Mouse (Mus musculus) liver, adult 2 months (tissue): ENCODE measurements around the gene Fam20b. TPM values are rescaled to one million over a fixed set of nuclear protein-coding genes. Genes with fewer than 3 reads are reported as not detected.

Source experiments
- DNase-seq: peaks from one replicate; pipeline ENCODE4 v3.0.0-alpha.2; 2011; ENCODE audit warnings: low read depth, low spot score; ENCODE audit errors: extremely low read depth
- H3K27ac ChIP-seq: fragments of 200-500 bp; replicated peaks from 2 replicates; pipeline ENCODE4 v1.5.1; 2012; ENCODE audit warnings: low read depth, mild to moderate bottlenecking, control low read depth, inconsistent platforms, low read length; ENCODE audit not compliant: insufficient read depth
- H3K27me3 ChIP-seq: fragments of 200-500 bp; 2 replicates; pipeline ENCODE4 v1.6.1; 2012; ENCODE audit warnings: mild to moderate bottlenecking, moderate library complexity, low read length, inconsistent platforms; ENCODE audit not compliant: control insufficient read depth, insufficient read depth
- H3K36me3 ChIP-seq: fragments of 200-500 bp; 2 replicates; pipeline ENCODE4 v1.6.1; 2012; ENCODE audit warnings: low read length, inconsistent platforms; ENCODE audit not compliant: control insufficient read depth, insufficient read depth
- H3K4me1 ChIP-seq: fragments of 200-500 bp; 2 replicates; pipeline ENCODE4 v1.6.1; 2011; ENCODE audit warnings: low read length; ENCODE audit not compliant: control insufficient read depth, insufficient read depth
- H3K4me3 ChIP-seq: fragments of 200-500 bp; 2 replicates; pipeline ENCODE4 v1.5.1; 2011; ENCODE audit warnings: low read depth, mild to moderate bottlenecking, control low read depth, low read length, moderate library complexity; ENCODE audit not compliant: insufficient read depth
- H3K79me2 ChIP-seq: fragments of 200-500 bp; 2 replicates; pipeline ENCODE4 v1.6.1; 2012; ENCODE audit warnings: inconsistent platforms, mild to moderate bottlenecking, low read length, moderate library complexity; ENCODE audit not compliant: control insufficient read depth, insufficient read depth
- H3K9ac ChIP-seq: fragments of 200-500 bp; 2 replicates; pipeline ENCODE4 v1.6.1; 2012; ENCODE audit warnings: low read depth, mild to moderate bottlenecking, control low read depth, inconsistent platforms, low read length
- CTCF ChIP-seq: fragments of 200-500 bp; IDR thresholded peaks from 2 replicates; pipeline ENCODE4 v1.5.1; 2011; ENCODE audit warnings: low read depth, low read length, control low read depth
- POLR2A ChIP-seq: fragments of 200-500 bp; IDR thresholded peaks from 2 replicates; pipeline ENCODE4 v1.6.1; 2011; ENCODE audit warnings: low read length, control low read depth; ENCODE audit not compliant: insufficient read depth; ENCODE audit errors: extremely low read depth
- WGBS: fragments of 180-500 bp; shearing (Covaris S2); methylation state at CpG from one replicate; pipeline ENCODE4 v1.1.7; 2018; 5-methylcytosine and 5-hydroxymethylcytosine counted together
- polyA plus RNA-seq: library from polyadenylated mRNA; depleted of rRNA; stranded (reverse); fragments of >200 nt; gene quantifications from 2 replicates; pipeline ENCODE4 v1.2.3, GENCODE M21; 2012
- total RNA-seq: library from RNA; depleted of rRNA; stranded (reverse); fragments of >200 nt; gene quantifications from 2 replicates; pipeline ENCODE4 v1.2.3, GENCODE M21; 2014

Gene Fam20b
- total and polyA plus RNA-seq, 2 experiments, result 6.8 to 11.2 TPM

GRCm38 (mm10) chr1:156718286-156718949, 468 bp downstream of the Fam20b start:
- Histone ChIP-seq H3K79me2 (peaks cover 3% of the 10 kb centered on the region), H3K36me3 (no peaks in the 10 kb centered on the region), H3K9ac (peak overlapping the region; percentile 96), H3K27ac (peak overlapping the region; percentile 90), H3K4me1 (peaks cover 3% of the 10 kb centered on the region; the same call in 1 of the 2 replicates), H3K4me3 (peak overlapping the region; percentile 85), H3K27me3 (no peaks in the 10 kb centered on the region)
- WGBS, result under 1% methylated on average over 70 of the region's 73 CpGs
- TF ChIP-seq POLR2A (no peak), CTCF (no peak)
- DNase-seq, result peak; percentile 33

GRCm38 (mm10) chr1:156717751-156718285, 1.1 kb downstream of the Fam20b start:
- DNase-seq, result peak; percentile 82
- H3K4me3 ChIP-seq, result peak overlapping the region; percentile 85
- H3K9ac ChIP-seq, result peak overlapping the region; percentile 96
- 8% methylated on average over 13 of the region's 13 CpGs for WGBS
- no peaks in the 10 kb centered on the region for H3K36me3 ChIP-seq
- H3K79me2 ChIP-seq, result peaks cover 3% of the 10 kb centered on the region
- peak overlapping the region; percentile 90 for H3K27ac ChIP-seq
- H3K4me1 ChIP-seq, result peaks cover 3% of the 10 kb centered on the region; the same call in 1 of the 2 replicates
- no peaks in the 10 kb centered on the region for H3K27me3 ChIP-seq
- TF ChIP-seq CTCF (no peak), POLR2A (no peak)

GRCm38 (mm10) chr1:156716681-156717080, 2.2 kb downstream of the Fam20b start:
- no peak overlapping the region for H3K9ac ChIP-seq
- peaks cover 3% of the 10 kb centered on the region; the same call in 1 of the 2 replicates for H3K4me1 ChIP-seq
- no peak for DNase-seq
- WGBS, result 81% methylated on average over 6 of the region's 6 CpGs
- TF ChIP-seq POLR2A (no peak), CTCF (no peak)
- no peaks in the 10 kb centered on the region for H3K27me3 ChIP-seq
- H3K27ac ChIP-seq, result no peak overlapping the region
- no peaks in the 10 kb centered on the region for H3K36me3 ChIP-seq
- H3K4me3 ChIP-seq, result no peak overlapping the region
- H3K79me2 ChIP-seq, result peaks cover 3% of the 10 kb centered on the region

GRCm38 (mm10) chr1:156710472-156711098, 8.3 kb downstream of the Fam20b start:
- no peak for TF ChIP-seq CTCF
- TF ChIP-seq POLR2A, result no peak
- Histone ChIP-seq H3K36me3 (0 out of 2 replicates have a peak, but pooled peaks cover under 1% of the 10 kb centered on the region), H3K9ac (no peak overlapping the region), H3K27ac (no peak overlapping the region), H3K27me3 (no peaks in the 10 kb centered on the region), H3K4me1 (peaks cover 2% of the 10 kb centered on the region; the same call in 1 of the 2 replicates), H3K4me3 (no peak overlapping the region), H3K79me2 (no peaks in the 10 kb centered on the region; the same call in 1 of the 2 replicates)
- 45% methylated on average over 10 of the region's 10 CpGs for WGBS
- DNase-seq, result no peak

GRCm38 (mm10) chr1:156708672-156709071, 10.2 kb downstream of the Fam20b start:
- no peak for DNase-seq
- no peaks in the 10 kb centered on the region; the same call in 1 of the 2 replicates for H3K79me2 ChIP-seq
- H3K4me3 ChIP-seq, result no peak overlapping the region
- H3K36me3 ChIP-seq, result peaks cover 11% of the 10 kb centered on the region
- no peak overlapping the region for H3K9ac ChIP-seq
- WGBS, result 89% methylated on average over 3 of the region's 3 CpGs
- TF ChIP-seq CTCF (no peak), POLR2A (no peak)
- H3K27me3 ChIP-seq, result no peaks in the 10 kb centered on the region
- H3K4me1 ChIP-seq, result no peaks in the 10 kb centered on the region
- no peak overlapping the region for H3K27ac ChIP-seq
